Mouse (Mus musculus): ENCODE measurements around the gene Nfxl1.
"Not testable (repeated sequence)": the region's sequence is repeated elsewhere in the genome, so short reads cannot be mapped to it uniquely, and the experiment has no call there.

The Nfxl1 gene

GRCm38 (mm10) chr5:72559544-72560049, at the start of gene Nfxl1:
Nfxl1 (minus strand) TSS chr5:72559684.
- in situ Hi-C loops (cut with MboI; ENCODE audit: low pct_unique_long_range_greater_than_20kb in 1 of 2, low sequenced_read_pairs in 2 of 2, unreplicated experiment in 1 of 2), result no loop called here

- in situ Hi-C loops (cut with MboI; ENCODE audit: low pct_unique_long_range_greater_than_20kb in 1 of 2, low sequenced_read_pairs in 2 of 2, unreplicated experiment in 1 of 2), result loop anchor here in 1 of 2 experiments (25.0 kb wide), 1 partner anchor 241 kb away; no protein-coding TSS in a partner anchor
Measured at GRCm38 (mm10) chr5:72603138-72603537, 43.7 kb upstream of the Nfxl1 start.

GRCm38 (mm10) chr5:72601006-72601405, 41.5 kb upstream of the Nfxl1 start:
- in situ Hi-C loops (cut with MboI; ENCODE audit: low pct_unique_long_range_greater_than_20kb in 1 of 2, low sequenced_read_pairs in 2 of 2, unreplicated experiment in 1 of 2), result loop anchor here in 1 of 2 experiments (25.0 kb wide), 1 partner anchor 239 kb away; no protein-coding TSS in a partner anchor

GRCm38 (mm10) chr5:72587192-72587681, 27.8 kb upstream of the Nfxl1 start, which contains the start of gene Gm5868:
Gm5868 (minus strand) TSS chr5:72587551.
- in situ Hi-C loops (cut with MboI; ENCODE audit: low pct_unique_long_range_greater_than_20kb in 1 of 2, low sequenced_read_pairs in 2 of 2, unreplicated experiment in 1 of 2), result no loop called here

GRCm38 (mm10) chr5:72586667-72587191, 27.2 kb upstream of the Nfxl1 start:
- in situ Hi-C loops (cut with MboI; ENCODE audit: low pct_unique_long_range_greater_than_20kb in 1 of 2, low sequenced_read_pairs in 2 of 2, unreplicated experiment in 1 of 2), result not testable (repeated sequence)

GRCm38 (mm10) chr5:72586122-72586521, 26.6 kb upstream of the Nfxl1 start:
- in situ Hi-C loops (cut with MboI; ENCODE audit: low pct_unique_long_range_greater_than_20kb in 1 of 2, low sequenced_read_pairs in 2 of 2, unreplicated experiment in 1 of 2), result not testable (repeated sequence)

GRCm38 (mm10) chr5:72580970-72581332, 21.5 kb upstream of the Nfxl1 start, which contains the start of gene Zar1:
Zar1 (minus strand) TSS chr5:72581254.
- in situ Hi-C loops (cut with MboI; ENCODE audit: low pct_unique_long_range_greater_than_20kb in 1 of 2, low sequenced_read_pairs in 2 of 2, unreplicated experiment in 1 of 2), result not testable (repeated sequence)

GRCm38 (mm10) chr5:72580088-72580969, 20.8 kb upstream of the Nfxl1 start:
- in situ Hi-C loops (cut with MboI; ENCODE audit: low pct_unique_long_range_greater_than_20kb in 1 of 2, low sequenced_read_pairs in 2 of 2, unreplicated experiment in 1 of 2), result not testable (repeated sequence)

- in situ Hi-C loops (cut with MboI; ENCODE audit: low pct_unique_long_range_greater_than_20kb in 1 of 2, low sequenced_read_pairs in 2 of 2, unreplicated experiment in 1 of 2), result not testable (repeated sequence)
Measured at GRCm38 (mm10) chr5:72579599-72579998, 20.1 kb upstream of the Nfxl1 start.

- in situ Hi-C loops (cut with MboI; ENCODE audit: low pct_unique_long_range_greater_than_20kb in 1 of 2, low sequenced_read_pairs in 2 of 2, unreplicated experiment in 1 of 2), result no loop called here
Measured at GRCm38 (mm10) chr5:72565621-72566020, 6.1 kb upstream of the Nfxl1 start.

GRCm38 (mm10) chr5:72563183-72563582, 3.7 kb upstream of the Nfxl1 start:
- in situ Hi-C loops (cut with MboI; ENCODE audit: low pct_unique_long_range_greater_than_20kb in 1 of 2, low sequenced_read_pairs in 2 of 2, unreplicated experiment in 1 of 2), result not testable (repeated sequence)

- in situ Hi-C loops (cut with MboI; ENCODE audit: low pct_unique_long_range_greater_than_20kb in 1 of 2, low sequenced_read_pairs in 2 of 2, unreplicated experiment in 1 of 2), result no loop called here
Measured at GRCm38 (mm10) chr5:72560976-72561628, 1.6 kb upstream of the Nfxl1 start.

GRCm38 (mm10) chr5:72558716-72559526, 563 bp downstream of the Nfxl1 start:
- in situ Hi-C loops (cut with MboI; ENCODE audit: low pct_unique_long_range_greater_than_20kb in 1 of 2, low sequenced_read_pairs in 2 of 2, unreplicated experiment in 1 of 2), result no loop called here

- in situ Hi-C loops (cut with MboI; ENCODE audit: low pct_unique_long_range_greater_than_20kb in 1 of 2, low sequenced_read_pairs in 2 of 2, unreplicated experiment in 1 of 2), result no loop called here
Measured at GRCm38 (mm10) chr5:72556245-72556644, 3.2 kb downstream of the Nfxl1 start.

GRCm38 (mm10) chr5:72551209-72551608, 8.3 kb downstream of the Nfxl1 start:
- in situ Hi-C loops (cut with MboI; ENCODE audit: low pct_unique_long_range_greater_than_20kb in 1 of 2, low sequenced_read_pairs in 2 of 2, unreplicated experiment in 1 of 2), result no loop called here

- in situ Hi-C loops (cut with MboI; ENCODE audit: low pct_unique_long_range_greater_than_20kb in 1 of 2, low sequenced_read_pairs in 2 of 2, unreplicated experiment in 1 of 2), result no loop called here
Measured at GRCm38 (mm10) chr5:72528896-72529295, 30.6 kb downstream of the Nfxl1 start.

- in situ Hi-C loops (cut with MboI; ENCODE audit: low pct_unique_long_range_greater_than_20kb in 1 of 2, low sequenced_read_pairs in 2 of 2, unreplicated experiment in 1 of 2), result no loop called here
Measured at GRCm38 (mm10) chr5:72513808-72514207, 45.7 kb downstream of the Nfxl1 start.

- in situ Hi-C loops (cut with MboI; ENCODE audit: low pct_unique_long_range_greater_than_20kb in 1 of 2, low sequenced_read_pairs in 2 of 2, unreplicated experiment in 1 of 2), result no loop called here
Measured at GRCm38 (mm10) chr5:72505740-72506139, 53.7 kb downstream of the Nfxl1 start.
